Mouse (Mus musculus) heart, embryonic 14.5 days (tissue): ENCODE measurements around the gene Cgas. TPM values are rescaled to one million over a fixed set of nuclear protein-coding genes. Genes with fewer than 3 reads are reported as not detected.

Experiments used
- microRNA-seq: library from miRNA; unstranded; fragments of <30 nt; microRNA quantifications from one replicate; pipeline ENCODE4, GENCODE M21; 2016
- polyA plus RNA-seq: library from polyadenylated mRNA; unstranded; fragments of >200 nt; fragmentation: Nextera tagmentation; extraction: Ambion mirVana; gene quantifications from 2 replicates; pipeline ENCODE4 v1.2.1, GENCODE M21; 2014

Gene Cgas
- polyA plus RNA-seq, 1 experiment from 2014 or later, result 0.77 TPM

Small RNA genes within 50 kb of the gene (microRNA-seq; reads per million reads assigned to microRNA genes)
- gene Gm26377, result not detected

Other genes starting within 250 kb of the Cgas start
- not detected in 2 replicates for gene Gsta1, start 212.6 kb downstream of the Cgas start, polyA plus RNA-seq
- not detected in 2 replicates for gene Gm3776, start 186.1 kb downstream of the Cgas start, polyA plus RNA-seq
- not detected in 2 replicates for gene Gm10639, start 153.3 kb downstream of the Cgas start, polyA plus RNA-seq
- not detected in 2 replicates for gene Omt2a, start 128.4 kb downstream of the Cgas start, polyA plus RNA-seq
- gene Omt2b, start 115.6 kb downstream of the Cgas start, polyA plus RNA-seq, result not detected in 2 replicates
- gene Gsta2, start 87.4 kb downstream of the Cgas start, polyA plus RNA-seq, result not detected in 2 replicates
- not detected in 2 replicates for gene Dppa5a, start 75.1 kb downstream of the Cgas start, polyA plus RNA-seq
- 0.51 and 0.66 TPM in 2 replicates for gene Ooep, start 64.5 kb downstream of the Cgas start, polyA plus RNA-seq
- gene Ddx43, start 47.5 kb downstream of the Cgas start, polyA plus RNA-seq, result 0.08 and 0.30 TPM in 2 replicates
- 30.6 and 33.6 TPM in 2 replicates for gene Mto1, start 5.0 kb upstream of the Cgas start, polyA plus RNA-seq
- 0.78 and 0.88 TPM in 2 replicates for gene Gm17324, start 5.5 kb upstream of the Cgas start, polyA plus RNA-seq
- 3,749 and 4,011 TPM in 2 replicates for gene Eef1a1, start 45.9 kb upstream of the Cgas start, polyA plus RNA-seq
- 8.7 and 10.3 TPM in 2 replicates for gene Slc17a5, start 144.8 kb upstream of the Cgas start, polyA plus RNA-seq
- gene Cd109, start 172.3 kb upstream of the Cgas start, polyA plus RNA-seq, result 6.1 and 6.5 TPM in 2 replicates